Mouse (Mus musculus): ENCODE results near the gene Tas2r138.

DNA sequence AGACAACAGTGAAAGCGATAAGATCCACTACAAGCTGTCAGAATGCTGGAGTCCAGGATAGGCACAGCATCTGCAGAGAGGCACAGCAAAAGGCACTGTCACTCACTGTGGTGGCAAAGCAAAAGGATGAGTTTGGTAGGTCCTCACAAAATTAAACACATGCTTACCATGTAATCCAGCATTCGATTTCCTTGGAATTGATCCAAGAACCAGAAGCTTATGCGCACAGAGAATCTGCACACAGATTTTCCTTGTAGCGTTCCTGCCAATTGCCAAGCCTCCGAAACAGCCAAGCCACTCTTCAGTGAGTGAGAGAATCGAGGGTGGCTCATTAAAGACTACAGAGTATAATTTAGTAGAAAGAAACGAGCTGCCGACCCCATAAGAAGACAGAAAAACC, 2.9 kb downstream of the Tas2r138 start:
- TF ChIP-seq NRF1 (IDR thresholded peaks at IDR 0.05; ENCODE audit: insufficient read depth, low read depth, low read length, poor library complexity, severe bottlenecking) (no peak), TAL1 (IDR thresholded peaks at IDR 0.05; ENCODE audit: low read length) (no peak), KAT2A (conservative IDR thresholded peaks at IDR 0.05; ENCODE audit: low read depth, low read length) (no peak), POLR2A (IDR thresholded peaks at IDR 0.05; ENCODE audit: control insufficient read depth in 1 of 2, insufficient read depth in 1 of 2, low read depth in 1 of 2, low read length in 2 of 2, poor library complexity in 1 of 2) (no peak), CTCF (IDR thresholded peaks at IDR 0.05 in 2 of 3, conservative IDR thresholded peaks at IDR 0.05 in 1 of 3; ENCODE audit: control insufficient read depth in 1 of 3, insufficient read depth in 1 of 3, low read depth in 2 of 3, low read length in 3 of 3, poor library complexity in 1 of 3, severe bottlenecking in 1 of 3) (no peak), POLR2AphosphoS5 (IDR thresholded peaks at IDR 0.05; ENCODE audit: borderline replicate concordance, low read depth, low read length) (no peak), JUND (IDR thresholded peaks at IDR 0.05; ENCODE audit: low read depth, low read length) (no peak), EP300 (IDR thresholded peaks at IDR 0.05; ENCODE audit: low read depth in 1 of 2, low read length in 2 of 2) (no peak), MAFK (IDR thresholded peaks at IDR 0.05; ENCODE audit: borderline replicate concordance, low read depth, low read length) (no peak), TCF12 (IDR thresholded peaks at IDR 0.05; ENCODE audit: low read depth, low read length) (no peak), ZKSCAN1 (IDR thresholded peaks at IDR 0.05; ENCODE audit: low read depth, low read length) (no peak), RCOR1 (IDR thresholded peaks at IDR 0.05; ENCODE audit: low read depth, low read length) (no peak), GATA1 (IDR thresholded peaks at IDR 0.05; ENCODE audit: low read depth, low read length) (no peak)

Measured in MEL (cell line).